Mouse (Mus musculus) mouse trophoblast stem cell (cell line): Measurements from ENCODE around the gene Zfp865.
"Not testable (repeated sequence)": the region's sequence is repeated elsewhere in the genome, so short reads cannot be mapped to it uniquely, and the experiment has no call there.

Experiments
- in situ Hi-C, 2 experiments: fragments of 300-500 bp; cut with MseI, MboI; formaldehyde crosslinking; loops; 2 replicates in 1 of 2; 3 replicates in 1 of 2; pipeline ENCODE4 v1.15.1; 2025

The Zfp865 gene

GRCm38 (mm10) chr7:5015118-5016001 is 4.8 kb upstream of the Zfp865 start, which contains the start of gene Gm44973:
Gene Gm44973 (plus strand): TSS chr7:5015496.
- in situ Hi-C loops: no loop called here

DNA sequence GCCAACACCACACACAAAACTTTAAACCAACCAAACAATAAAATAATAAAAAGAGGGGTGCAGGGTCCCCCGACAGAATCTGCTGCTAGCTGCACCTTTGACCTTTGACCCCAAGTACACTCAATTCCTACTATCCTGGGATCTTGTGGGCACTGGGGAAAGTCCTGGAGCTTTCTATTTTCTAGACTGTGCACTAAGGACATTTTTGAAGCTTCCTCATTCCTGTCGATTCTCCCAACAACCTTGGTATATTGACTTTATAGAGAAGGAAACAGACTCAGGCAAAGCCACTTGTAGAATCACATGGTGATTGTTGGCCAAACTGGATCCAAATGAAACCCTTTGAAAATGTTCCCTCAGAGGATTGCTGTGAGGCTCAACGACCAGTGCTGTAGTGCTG is 4.1 kb upstream of the Zfp865 start:
- in situ Hi-C loops: no loop called here

DNA sequence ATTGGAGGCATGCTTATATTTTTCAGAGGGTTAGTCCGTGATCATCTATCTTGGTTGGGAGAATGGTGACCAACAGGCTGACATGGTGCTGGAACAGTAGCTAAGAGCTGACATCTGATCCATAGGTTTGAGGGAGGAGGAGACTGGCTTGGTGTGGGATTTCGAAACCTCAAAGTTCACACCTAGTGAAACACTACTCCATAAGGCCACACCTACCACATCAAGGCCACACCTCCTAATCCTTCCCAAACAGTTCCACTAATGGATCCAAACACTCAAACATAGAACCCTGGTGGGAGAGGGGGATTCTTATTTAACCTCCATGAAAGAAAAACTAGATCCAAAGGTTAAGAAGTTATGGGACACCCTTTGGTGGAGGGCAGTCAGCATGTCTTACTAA is 3.3 kb upstream of the Zfp865 start:
- in situ Hi-C loops: no loop called here

DNA sequence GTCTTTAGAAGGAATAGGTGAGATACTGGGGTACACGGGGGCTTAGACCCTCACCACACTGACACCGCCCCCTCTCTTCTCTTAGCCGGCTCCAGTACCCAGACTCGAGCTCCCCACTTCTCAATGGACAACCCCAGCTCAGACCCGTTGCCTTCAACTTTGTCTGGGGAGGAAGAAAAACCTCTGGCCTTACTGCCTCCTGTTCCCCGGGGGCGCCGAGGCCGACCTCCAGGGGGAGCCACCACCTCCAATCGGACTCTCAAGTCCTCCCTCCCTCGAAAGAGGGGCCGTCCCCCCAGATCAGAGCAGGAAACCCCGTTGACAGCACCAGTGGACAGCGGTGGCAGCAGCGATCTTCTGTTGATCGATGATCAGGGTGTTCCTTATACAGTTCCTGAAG is 2.8 kb upstream of the Zfp865 start:
- in situ Hi-C loops: no loop called here

DNA sequence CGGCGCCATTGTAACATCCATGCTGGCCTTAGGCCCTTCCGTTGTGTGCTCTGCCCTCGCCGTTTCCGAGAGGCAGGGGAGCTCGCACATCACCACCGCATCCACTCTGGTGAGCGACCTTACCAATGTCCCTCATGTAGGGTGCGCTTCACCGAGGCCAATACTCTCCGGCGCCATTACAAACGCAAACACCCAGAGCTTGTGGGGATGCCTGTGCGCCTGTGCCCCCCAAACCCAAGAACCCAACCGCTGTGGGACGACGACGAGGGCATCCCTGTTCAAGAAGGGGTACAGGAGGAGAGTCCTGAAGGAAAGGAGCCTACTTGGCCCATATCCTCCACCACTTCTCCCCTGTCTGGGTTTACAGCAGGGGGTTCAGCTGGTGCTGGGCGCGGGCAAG is 2.2 kb upstream of the Zfp865 start:
- in situ Hi-C loops: no loop called here

DNA sequence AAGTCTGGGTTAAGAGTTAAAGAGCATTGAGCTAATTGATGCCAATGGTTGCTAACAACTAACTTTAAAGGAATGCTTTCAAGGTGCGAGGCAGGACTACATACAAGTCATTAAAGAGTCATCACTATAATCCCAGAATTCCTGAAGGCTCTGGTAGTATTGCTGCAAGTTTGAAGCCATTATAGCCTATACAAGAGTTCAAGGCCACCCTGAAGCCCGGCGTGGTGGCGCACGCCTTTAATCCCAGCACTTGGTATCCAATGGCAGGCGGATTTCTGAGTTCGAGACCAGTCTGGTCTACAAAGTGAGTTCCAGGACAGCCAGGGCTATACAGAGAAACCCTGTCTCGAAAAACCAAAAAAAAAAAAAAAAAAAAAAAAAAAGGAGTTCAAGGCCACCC is 600 bp upstream of the Zfp865 start:
- in situ Hi-C loops: not testable (repeated sequence)

DNA sequence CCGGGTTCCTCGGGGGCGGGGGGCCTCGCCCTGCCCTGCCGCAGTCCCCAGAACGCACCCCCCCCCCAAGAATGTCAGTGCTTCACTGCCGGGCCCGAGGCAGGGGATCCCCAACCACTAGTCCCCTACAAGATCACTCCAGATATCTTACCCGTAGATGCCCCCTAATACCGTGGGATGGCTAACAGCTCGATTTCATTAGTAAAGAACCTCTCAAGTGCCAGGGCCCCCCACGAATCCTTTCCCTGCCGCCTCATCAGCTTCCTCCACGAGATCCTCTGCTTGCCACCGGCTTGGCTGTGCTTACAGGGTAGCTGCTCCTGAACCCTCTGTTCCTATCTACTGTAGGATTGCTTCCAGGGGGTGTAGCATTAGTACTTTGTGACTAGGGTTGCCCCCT is 509 bp downstream of the Zfp865 start:
- in situ Hi-C loops: no loop called here

DNA sequence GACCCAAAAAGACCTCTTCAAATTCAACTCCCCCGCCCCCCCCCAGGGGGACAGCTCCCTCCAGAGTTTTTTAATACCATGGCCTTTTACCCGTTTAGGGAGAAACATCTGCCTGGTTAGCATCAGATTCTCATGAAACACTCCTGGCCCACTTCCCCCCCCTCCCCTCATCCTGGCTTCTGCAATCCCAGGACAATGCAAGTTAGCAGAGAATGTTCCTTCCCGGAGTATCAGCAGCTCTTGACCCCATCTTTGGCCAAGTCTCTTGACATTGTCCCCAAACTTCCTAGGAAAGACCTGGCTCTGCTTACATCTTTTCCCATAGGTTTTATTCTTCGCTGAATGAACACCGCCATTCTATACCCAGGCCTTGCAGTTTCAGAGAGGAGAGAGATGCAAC is 1.0 kb downstream of the Zfp865 start:
- in situ Hi-C loops: no loop called here

GRCm38 (mm10) chr7:5029543-5029942 is 9.4 kb downstream of the Zfp865 start:
- in situ Hi-C loops: no loop called here

DNA sequence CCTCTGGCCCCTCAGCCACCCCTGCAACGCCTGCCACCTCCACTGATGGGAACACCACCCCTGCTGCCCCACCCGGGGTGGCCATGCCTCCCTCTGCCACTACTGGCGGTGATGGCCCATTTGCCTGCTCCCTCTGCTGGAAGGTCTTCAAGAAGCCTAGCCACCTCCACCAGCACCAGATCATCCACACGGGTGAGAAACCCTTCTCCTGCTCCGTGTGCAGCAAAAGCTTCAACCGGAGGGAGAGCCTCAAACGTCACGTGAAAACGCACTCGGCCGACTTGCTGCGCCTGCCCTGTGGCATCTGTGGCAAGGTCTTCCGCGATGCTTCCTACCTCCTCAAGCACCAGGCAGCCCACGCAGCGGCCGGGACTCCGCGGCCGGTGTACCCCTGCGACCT is 9.8 kb downstream of the Zfp865 start:
- in situ Hi-C loops: no loop called here

- in situ Hi-C loops: no loop called here
Observed at GRCm38 (mm10) chr7:5030554-5031275, 10.5 kb downstream of the Zfp865 start.

- in situ Hi-C loops: no loop called here
Observed at GRCm38 (mm10) chr7:5031496-5031895, 11.3 kb downstream of the Zfp865 start.

GRCm38 (mm10) chr7:5033818-5034217 is 13.6 kb downstream of the Zfp865 start, which contains the start of gene 4632433K11Rik:
Gene 4632433K11Rik (plus strand): TSS chr7:5034118.
- in situ Hi-C loops: no loop called here

DNA sequence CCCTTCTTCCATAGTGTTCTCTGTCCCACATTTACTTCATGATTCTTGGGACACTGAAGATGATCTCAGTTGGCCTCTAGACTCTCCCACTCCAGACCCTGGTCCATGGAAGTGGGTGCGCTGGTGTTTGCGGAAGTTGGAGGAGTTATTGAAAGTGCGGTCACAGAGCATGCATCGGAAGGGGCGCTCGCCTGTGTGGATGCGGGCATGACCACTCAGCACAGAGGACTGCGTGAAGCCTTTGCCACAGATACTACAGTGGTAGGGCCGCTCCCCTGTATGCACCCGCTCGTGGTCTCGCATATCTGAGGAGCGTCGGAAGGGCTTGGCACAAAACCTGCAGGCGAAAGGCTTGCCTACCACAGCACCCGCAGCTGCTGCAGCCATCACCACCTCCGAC is 15.5 kb downstream of the Zfp865 start:
- in situ Hi-C loops: no loop called here

GRCm38 (mm10) chr7:5036136-5036535 is 16.0 kb downstream of the Zfp865 start:
- in situ Hi-C loops: no loop called here

DNA sequence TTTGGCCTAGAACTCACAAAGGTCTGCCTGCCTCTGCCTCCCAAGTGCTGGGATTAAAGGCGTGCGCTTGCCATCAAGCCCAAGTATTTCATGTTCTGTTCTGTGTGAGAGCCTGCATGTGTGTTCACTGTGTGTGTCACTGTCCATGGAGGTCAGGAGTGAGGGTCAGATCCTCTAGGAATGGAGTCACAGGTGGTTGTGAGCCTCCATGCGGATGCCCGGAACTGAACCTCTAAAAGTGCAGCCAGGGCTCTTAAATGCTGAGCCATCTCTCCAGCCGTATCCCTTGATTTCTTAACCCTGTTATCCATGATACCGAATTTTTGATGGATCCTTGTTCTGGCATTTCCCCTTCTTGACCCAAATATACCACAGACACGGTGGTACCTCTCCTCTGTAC is 16.9 kb downstream of the Zfp865 start:
- in situ Hi-C loops: no loop called here

DNA sequence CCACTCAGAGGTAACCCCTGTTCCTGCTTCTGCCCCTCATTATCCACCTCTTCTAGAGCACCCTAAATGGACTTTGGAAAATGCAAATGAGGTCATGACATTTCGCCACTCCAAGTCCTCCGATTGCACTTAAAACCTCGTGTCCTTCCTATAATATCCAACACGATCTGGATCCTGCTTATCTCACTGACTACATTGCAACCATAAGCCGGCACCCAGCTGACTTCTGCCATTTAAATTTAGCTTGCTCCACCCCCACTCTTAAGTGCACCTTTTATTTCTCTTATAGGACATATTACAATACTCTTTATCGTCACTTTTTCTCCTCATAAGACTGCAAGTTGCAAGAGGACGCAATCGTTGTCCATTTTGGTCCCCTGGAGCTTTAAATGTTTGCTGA is 17.3 kb downstream of the Zfp865 start:
- in situ Hi-C loops: no loop called here

DNA sequence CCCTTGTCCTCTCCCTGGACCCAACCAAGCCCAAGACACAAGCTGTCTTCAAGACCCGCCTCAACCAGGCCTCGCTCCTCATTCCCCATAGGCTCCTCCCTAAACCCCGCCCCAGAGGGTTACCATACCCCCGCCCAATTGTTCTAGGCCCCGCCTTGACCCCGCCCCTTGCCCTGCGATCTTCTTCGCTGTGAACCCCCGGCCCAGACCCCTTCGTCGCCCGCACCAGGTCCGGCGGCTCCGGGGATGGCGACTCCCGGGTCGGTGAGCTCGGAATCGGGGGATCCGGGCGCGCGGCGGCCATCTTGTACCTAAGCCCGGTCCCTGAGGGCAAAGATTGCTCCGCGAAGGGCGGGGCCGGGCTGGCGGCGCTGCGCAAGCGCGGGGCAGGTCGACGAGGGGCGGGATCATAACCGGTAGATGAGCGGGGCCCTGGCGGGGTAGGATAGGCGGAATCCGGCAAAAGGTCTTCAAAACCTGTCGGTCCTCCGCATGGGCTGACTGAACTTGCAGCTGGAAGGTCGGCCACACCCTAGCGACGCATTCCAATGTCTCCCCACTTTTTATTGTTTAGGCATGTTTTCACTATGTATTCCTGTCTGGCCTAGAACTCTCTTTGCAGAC is 18.0 kb downstream of the Zfp865 start, which contains the start of gene Zfp784:
Gene Zfp784 (minus strand): TSS at position 338 of the 624 bp plus-strand sequence.
- in situ Hi-C loops: no loop called here

DNA sequence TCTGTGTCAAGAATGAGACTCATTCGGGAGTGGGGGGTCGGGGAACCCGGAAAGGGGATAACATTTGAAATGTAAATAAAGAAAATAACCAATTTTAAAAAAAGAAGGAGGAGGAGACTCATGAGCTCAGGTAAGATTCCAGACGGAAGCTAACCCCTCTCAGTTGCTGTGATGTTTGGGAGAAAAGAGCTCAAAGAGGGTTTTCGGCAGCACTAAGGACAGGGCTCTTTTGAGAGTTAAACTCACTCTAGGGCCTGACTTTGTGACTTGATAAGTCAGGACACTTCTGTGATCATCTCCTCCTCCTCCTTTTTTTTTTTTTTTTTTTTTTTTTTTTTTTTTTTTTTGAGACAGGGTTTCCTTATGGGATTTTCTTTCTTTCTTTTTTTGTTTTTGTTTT is 18.8 kb downstream of the Zfp865 start:
- in situ Hi-C loops: no loop called here

GRCm38 (mm10) chr7:5044981-5045380 is 24.8 kb downstream of the Zfp865 start:
- in situ Hi-C loops: loop anchor here (5.0 to 10.0 kb wide), 2 partner anchors 100 to 103 kb away; no protein-coding TSS in a partner anchor

- in situ Hi-C loops: loop anchor here (5.0 to 10.0 kb wide), 2 partner anchors 101 to 104 kb away; no protein-coding TSS in a partner anchor
Observed at GRCm38 (mm10) chr7:5046112-5046511, 25.9 kb downstream of the Zfp865 start.

- in situ Hi-C loops: loop anchor here (5.0 to 10.0 kb wide), 2 partner anchors 103 to 105 kb away; no protein-coding TSS in a partner anchor
Observed at GRCm38 (mm10) chr7:5047313-5047712, 27.1 kb downstream of the Zfp865 start.
